Mouse (Mus musculus): Measurements from ENCODE around the gene Vrk3. TPM values are rescaled to one million over a fixed set of nuclear protein-coding genes. Genes with fewer than 3 reads are reported as not detected.

The Vrk3 gene
- polyA plus RNA-seq, 2 experiments: 20.4 to 22.2 TPM

- H3K27ac ChIP-seq: no peak overlapping the region
- no peaks in the 10 kb centered on the region; the same call in 1 of the 2 replicates for H3K36me3 ChIP-seq (replicated peaks; ENCODE audit: control insufficient read depth, insufficient read depth, low read depth)
- no peaks in the 10 kb centered on the region for H3K4me1 ChIP-seq (replicated peaks; ENCODE audit: control insufficient read depth in 2 of 2, insufficient read depth in 2 of 2, low read length in 1 of 2)
- H3K4me2 ChIP-seq (ENCODE audit: low read depth): no peak overlapping the region
- no peak overlapping the region for H3K4me3 ChIP-seq (ENCODE audit: insufficient read depth in 1 of 2, low read depth in 2 of 2, low read length in 2 of 2)
- H3K9ac ChIP-seq (replicated peaks): no peak overlapping the region
- H3K9me3 ChIP-seq (ENCODE audit: control insufficient read depth, low read length): no peaks in the 10 kb centered on the region
- DNase-seq (ENCODE audit: low read depth in 3 of 3, low spot score in 3 of 3) (no peak), ATAC-seq (ENCODE audit: insufficient read depth) (no peak)
- no peaks in the 10 kb centered on the region for H3K27me3 ChIP-seq (ENCODE audit: control insufficient read depth, insufficient read depth, low read length)
- WGBS (ENCODE audit: insufficient replicate concordance): 45% methylated on average over 2 of the region's 2 CpGs
- TF ChIP-seq CTCF (IDR thresholded peaks at IDR 0.05; ENCODE audit: low read depth) (no peak), EP300 (IDR thresholded peaks at IDR 0.05; ENCODE audit: low read depth) (no peak)
Observed at GRCm38 (mm10) chr7:44808927-44809326, 60.7 kb downstream of the Vrk3 start.

GRCm38 (mm10) chr7:44809466-44809865 lies 61.3 kb downstream of the Vrk3 start:
- Histone ChIP-seq H3K9ac (replicated peaks) (no peak overlapping the region), H3K36me3 (replicated peaks; ENCODE audit: control insufficient read depth, insufficient read depth, low read depth) (no peaks in the 10 kb centered on the region; the same call in 1 of the 2 replicates), H3K4me2 (ENCODE audit: low read depth) (no peak overlapping the region), H3K27me3 (ENCODE audit: control insufficient read depth, insufficient read depth, low read length) (no peaks in the 10 kb centered on the region), H3K27ac (no peak overlapping the region), H3K4me1 (replicated peaks; ENCODE audit: control insufficient read depth in 2 of 2, insufficient read depth in 2 of 2, low read length in 1 of 2) (no peaks in the 10 kb centered on the region; a peak in 1 of 4 replicates), H3K4me3 (ENCODE audit: insufficient read depth in 1 of 2, low read depth in 2 of 2, low read length in 2 of 2) (no peak overlapping the region), H3K9me3 (ENCODE audit: control insufficient read depth, low read length) (no peaks in the 10 kb centered on the region)
- no peak for DNase-seq (ENCODE audit: low read depth in 3 of 3, low spot score in 3 of 3)
- TF ChIP-seq EP300 (IDR thresholded peaks at IDR 0.05; ENCODE audit: low read depth) (no peak), CTCF (IDR thresholded peaks at IDR 0.05; ENCODE audit: low read depth) (no peak)
- 65% methylated on average over 3 of the region's 3 CpGs for WGBS (ENCODE audit: insufficient replicate concordance)
- ATAC-seq (ENCODE audit: insufficient read depth): no peak

GRCm38 (mm10) chr7:44810365-44810764 lies 62.2 kb downstream of the Vrk3 start:
- Histone ChIP-seq H3K27ac (no peak overlapping the region), H3K9ac (replicated peaks) (no peak overlapping the region), H3K4me3 (ENCODE audit: insufficient read depth in 1 of 2, low read depth in 2 of 2, low read length in 2 of 2) (no peak overlapping the region), H3K36me3 (replicated peaks; ENCODE audit: control insufficient read depth, insufficient read depth, low read depth) (no peaks in the 10 kb centered on the region; the same call in 1 of the 2 replicates), H3K4me1 (replicated peaks; ENCODE audit: control insufficient read depth in 2 of 2, insufficient read depth in 2 of 2, low read length in 1 of 2) (peaks cover 4% of the 10 kb centered on the region in 2 experiments), H3K27me3 (ENCODE audit: control insufficient read depth, insufficient read depth, low read length) (no peaks in the 10 kb centered on the region), H3K4me2 (ENCODE audit: low read depth) (no peak overlapping the region), H3K9me3 (ENCODE audit: control insufficient read depth, low read length) (no peaks in the 10 kb centered on the region)
- no peak for ATAC-seq (ENCODE audit: insufficient read depth)
- DNase-seq (ENCODE audit: low read depth in 3 of 3, low spot score in 3 of 3): no peak
- 63% methylated on average over 4 of the region's 4 CpGs for WGBS (ENCODE audit: insufficient replicate concordance)
- no peak for TF ChIP-seq EP300 (IDR thresholded peaks at IDR 0.05; ENCODE audit: low read depth)
- TF ChIP-seq CTCF (IDR thresholded peaks at IDR 0.05; ENCODE audit: low read depth): no peak

- H3K4me2 ChIP-seq (ENCODE audit: low read depth): no peak overlapping the region
- DNase-seq (ENCODE audit: low read depth in 3 of 3, low spot score in 3 of 3) (no peak), ATAC-seq (ENCODE audit: insufficient read depth) (no peak)
- H3K9me3 ChIP-seq (ENCODE audit: control insufficient read depth, low read length): no peaks in the 10 kb centered on the region
- H3K36me3 ChIP-seq (replicated peaks; ENCODE audit: control insufficient read depth, insufficient read depth, low read depth): no peaks in the 10 kb centered on the region; the same call in 1 of the 2 replicates
- no peak overlapping the region for H3K27ac ChIP-seq
- H3K9ac ChIP-seq (replicated peaks): no peak overlapping the region
- no peaks in the 10 kb centered on the region for H3K27me3 ChIP-seq (ENCODE audit: control insufficient read depth, insufficient read depth, low read length)
- no peak overlapping the region for H3K4me3 ChIP-seq (ENCODE audit: insufficient read depth in 1 of 2, low read depth in 2 of 2, low read length in 2 of 2)
- WGBS (ENCODE audit: insufficient replicate concordance): 67% methylated on average over 7 of the region's 7 CpGs
- no peak for TF ChIP-seq EP300 (IDR thresholded peaks at IDR 0.05; ENCODE audit: low read depth)
- no peak for TF ChIP-seq CTCF (IDR thresholded peaks at IDR 0.05; ENCODE audit: low read depth)
- H3K4me1 ChIP-seq (replicated peaks; ENCODE audit: control insufficient read depth in 2 of 2, insufficient read depth in 2 of 2, low read length in 1 of 2): peaks cover 4% of the 10 kb centered on the region in 2 experiments
Observed at GRCm38 (mm10) chr7:44810819-44811557, 62.8 kb downstream of the Vrk3 start.

- H3K9ac ChIP-seq (replicated peaks): no peak overlapping the region
- H3K4me2 ChIP-seq (ENCODE audit: low read depth): no peak overlapping the region
- no peak overlapping the region for H3K27ac ChIP-seq
- no peaks in the 10 kb centered on the region; the same call in 1 of the 2 replicates for H3K36me3 ChIP-seq (replicated peaks; ENCODE audit: control insufficient read depth, insufficient read depth, low read depth)
- TF ChIP-seq CTCF (IDR thresholded peaks at IDR 0.05; ENCODE audit: low read depth): no peak
- no peak for TF ChIP-seq EP300 (IDR thresholded peaks at IDR 0.05; ENCODE audit: low read depth)
- ATAC-seq (ENCODE audit: insufficient read depth) (no peak), DNase-seq (ENCODE audit: low read depth in 3 of 3, low spot score in 3 of 3) (no peak)
- H3K27me3 ChIP-seq (ENCODE audit: control insufficient read depth, insufficient read depth, low read length): no peaks in the 10 kb centered on the region
- 81% methylated on average over 20 of the region's 20 CpGs for WGBS (ENCODE audit: insufficient replicate concordance)
- no peak overlapping the region for H3K4me3 ChIP-seq (ENCODE audit: insufficient read depth in 1 of 2, low read depth in 2 of 2, low read length in 2 of 2)
- H3K9me3 ChIP-seq (ENCODE audit: control insufficient read depth, low read length): no peaks in the 10 kb centered on the region
- H3K4me1 ChIP-seq (replicated peaks; ENCODE audit: control insufficient read depth in 2 of 2, insufficient read depth in 2 of 2, low read length in 1 of 2): peaks cover 8 to 13% of the 10 kb centered on the region in 2 experiments
Observed at GRCm38 (mm10) chr7:44812651-44813325, 64.6 kb downstream of the Vrk3 start.
